Mouse (Mus musculus) kidney, adult 11 months (tissue): Measurements from ENCODE around the gene Gm5565.
"Not testable (repeated sequence)": the region's sequence is repeated elsewhere in the genome, so short reads cannot be mapped to it uniquely, and the experiment has no call there.

Experiments used
- DNase-seq: peaks from one replicate; pipeline ENCODE4 v3.0.0; 2022

The Gm5565 gene

GRCm38 (mm10) chr5:146160439-146160838, at the start of gene Gm5565:
Gene Gm5565, minus strand, starts transcription at chr5:146160539.
- DNase-seq = not testable (repeated sequence)

- DNase-seq = peak; percentile 94
Measured at GRCm38 (mm10) chr5:146205537-146205936, 45.2 kb upstream of the Gm5565 start.

GRCm38 (mm10) chr5:146203921-146204320, 43.6 kb upstream of the Gm5565 start:
- no peak for DNase-seq

- no peak for DNase-seq
Measured at GRCm38 (mm10) chr5:146200580-146200979, 40.2 kb upstream of the Gm5565 start.

- no peak for DNase-seq
Measured at GRCm38 (mm10) chr5:146199540-146199939, 39.2 kb upstream of the Gm5565 start.

DNA sequence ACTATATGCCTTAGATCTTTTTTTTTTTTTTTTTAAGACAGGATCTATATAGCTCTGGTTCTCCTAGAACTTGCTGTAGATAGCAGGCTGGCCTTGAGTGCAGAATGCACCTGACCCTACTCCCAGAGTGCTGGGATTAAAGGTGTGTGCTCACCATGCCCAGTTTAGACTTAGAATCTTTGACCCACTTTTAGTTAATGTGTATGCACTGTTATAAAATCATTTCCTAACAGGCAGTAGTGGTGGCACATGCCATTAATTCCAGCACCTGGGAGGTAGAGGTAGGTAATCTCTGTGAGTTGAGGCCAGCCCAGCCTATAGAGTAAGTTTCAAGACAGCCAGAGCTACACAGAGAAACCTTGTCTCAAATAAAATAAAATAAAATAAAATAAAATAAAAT, 38.7 kb upstream of the Gm5565 start:
- DNase-seq = peak; percentile 77

GRCm38 (mm10) chr5:146193360-146193759, 33.0 kb upstream of the Gm5565 start:
- no peak for DNase-seq

- no peak for DNase-seq
Measured at GRCm38 (mm10) chr5:146190501-146191269, 30.3 kb upstream of the Gm5565 start.

DNA sequence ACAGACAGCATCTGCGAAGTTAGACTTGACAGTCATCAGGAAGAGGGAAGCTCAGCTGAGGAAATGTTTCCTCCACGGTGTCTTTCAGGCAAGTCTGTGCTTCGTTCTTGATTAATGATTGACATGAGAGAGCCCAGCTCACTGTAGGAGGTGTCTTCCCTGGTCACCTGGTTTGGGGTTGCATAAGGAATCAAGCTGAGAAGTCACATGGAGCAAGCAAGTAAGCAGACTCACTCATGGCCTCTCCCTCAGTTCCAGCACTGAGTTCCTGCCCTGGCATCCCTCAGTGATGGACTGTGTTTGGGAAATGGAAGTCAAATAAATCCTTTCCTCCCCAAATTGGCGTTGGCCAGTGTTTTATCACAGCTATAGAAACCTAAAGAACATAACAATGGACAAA, 29.8 kb upstream of the Gm5565 start:
- peak; percentile 73 for DNase-seq

DNA sequence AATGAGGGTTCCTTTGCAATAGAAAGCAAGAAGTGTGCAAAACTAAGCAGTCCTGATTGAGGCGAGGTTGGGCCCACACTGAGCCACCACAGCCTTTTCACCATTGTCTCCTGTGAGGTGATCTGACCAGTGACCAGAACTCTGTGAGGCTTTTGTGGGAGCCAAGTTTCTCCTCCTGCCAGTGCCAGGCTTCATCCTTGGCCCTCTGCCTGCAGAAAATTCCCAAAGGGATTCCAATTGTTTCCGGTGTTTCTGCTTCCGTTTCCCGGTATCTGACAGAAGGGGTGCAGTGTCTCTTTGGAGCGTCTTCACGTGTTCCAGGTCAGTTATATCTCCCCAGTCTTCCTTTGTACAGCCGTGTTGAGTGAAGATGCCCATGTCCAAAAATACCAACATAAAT, 28.4 kb upstream of the Gm5565 start:
- DNase-seq = no peak

GRCm38 (mm10) chr5:146188144-146188543, 27.8 kb upstream of the Gm5565 start:
- no peak for DNase-seq

GRCm38 (mm10) chr5:146187441-146187840, 27.1 kb upstream of the Gm5565 start:
- peak; percentile 56 for DNase-seq

GRCm38 (mm10) chr5:146185204-146185603, 24.9 kb upstream of the Gm5565 start, which contains the start of gene 1700001J03Rik:
Gene 1700001J03Rik, minus strand, starts transcription at chr5:146185304.
- DNase-seq = not testable (repeated sequence)

- peak; percentile 48 for DNase-seq
Measured at GRCm38 (mm10) chr5:146172744-146173143, 12.4 kb upstream of the Gm5565 start.

- DNase-seq = not testable (repeated sequence)
Measured at GRCm38 (mm10) chr5:146170621-146171020, 10.3 kb upstream of the Gm5565 start, which contains the start of gene Gm6309. Gene Gm6309, minus strand, starts transcription at chr5:146170721.

GRCm38 (mm10) chr5:146158326-146158725, 2.0 kb downstream of the Gm5565 start:
- DNase-seq = not testable (repeated sequence)

GRCm38 (mm10) chr5:146150454-146150853, 9.9 kb downstream of the Gm5565 start:
- DNase-seq = no peak

- no peak for DNase-seq
Measured at GRCm38 (mm10) chr5:146147903-146148302, 12.4 kb downstream of the Gm5565 start.
